Mouse (Mus musculus): ENCODE data around the gene Olfr767.

GRCm38 (mm10) chr10:129101231-129101630 is 18.5 kb upstream of the Olfr767 start:
- TF ChIP-seq GATA1 (IDR thresholded peaks at IDR 0.05; ENCODE audit: low read length) (no peak), TAL1 (IDR thresholded peaks at IDR 0.05; ENCODE audit: low read length) (no peak)
